Mouse (Mus musculus): Measurements from ENCODE around the gene Crybb1. TPM values are rescaled to one million over a fixed set of nuclear protein-coding genes. Genes with fewer than 3 reads are reported as not detected.
A peak's percentile ranks its signal among the peaks of the same experiment; 100 is the strongest.

The Crybb1 gene
- polyA plus RNA-seq (2016; fragmentation: Nextera tagmentation; extraction: Ambion mirVana): 0.19 and 0.42 TPM in 2 replicates

- Histone ChIP-seq H3K4me3 (no peak within 1 kb of the TSS), H3K36me3 (no peaks in the 10 kb centered on the region), H3K27ac (no peak within 1 kb of the TSS), H3K27me3 (ENCODE audit: insufficient read depth, poor library complexity, severe bottlenecking) (peaks cover 16% of the 10 kb centered on the region; the same call in 1 of the 2 replicates), H3K9me3 (no peaks in the 10 kb centered on the region), H3K4me1 (replicated peaks) (peaks cover 11% of the 10 kb centered on the region)
- 56% methylated on average over 3 of the region's 3 CpGs for WGBS
- DNase-seq (ENCODE audit: low spot score): no peak
These were observed at the start of gene Crybb1 for GRCm38 (mm10) chr5:112255426-112255825. Crybb1 (plus strand) TSS chr5:112255815.

GRCm38 (mm10) chr5:112206543-112207255 lies 48.9 kb upstream of the Crybb1 start:
- WGBS: 27% methylated on average over 16 of the region's 16 CpGs
- Histone ChIP-seq H3K9me3 (no peaks in the 10 kb centered on the region), H3K27ac (peak overlapping the region; percentile 65), H3K27me3 (ENCODE audit: insufficient read depth, poor library complexity, severe bottlenecking) (0 out of 2 replicates have a peak, but pooled peaks cover 3% of the 10 kb centered on the region), H3K4me3 (peak overlapping the region; percentile 14; the same call in 1 of the 2 replicates), H3K4me1 (replicated peaks) (peaks cover 31% of the 10 kb centered on the region), H3K36me3 (no peaks in the 10 kb centered on the region)
- no peak for DNase-seq (ENCODE audit: low spot score)

- H3K9me3 ChIP-seq: no peaks in the 10 kb centered on the region
- no peak overlapping the region for H3K4me3 ChIP-seq
- peak overlapping the region; percentile 42 for H3K27ac ChIP-seq
- peaks cover 44% of the 10 kb centered on the region for H3K4me1 ChIP-seq (replicated peaks)
- WGBS: 34% methylated on average over 4 of the region's 4 CpGs
- peak; percentile 27 for DNase-seq (ENCODE audit: low spot score)
- H3K36me3 ChIP-seq: no peaks in the 10 kb centered on the region
- no peaks in the 10 kb centered on the region for H3K27me3 ChIP-seq (ENCODE audit: insufficient read depth, poor library complexity, severe bottlenecking)
These were observed 47.3 kb upstream of the Crybb1 start for GRCm38 (mm10) chr5:112208321-112208720.

GRCm38 (mm10) chr5:112210104-112210503 lies 45.5 kb upstream of the Crybb1 start:
- Histone ChIP-seq H3K36me3 (no peaks in the 10 kb centered on the region), H3K27me3 (ENCODE audit: insufficient read depth, poor library complexity, severe bottlenecking) (no peaks in the 10 kb centered on the region), H3K9me3 (no peaks in the 10 kb centered on the region), H3K4me1 (replicated peaks) (peaks cover 62% of the 10 kb centered on the region), H3K27ac (0 out of 2 replicates have a peak overlapping the region, but pooled peaks have one; percentile 3), H3K4me3 (no peak overlapping the region)
- DNase-seq (ENCODE audit: low spot score): peak; percentile 78
- WGBS: 23% methylated on average over 8 of the region's 8 CpGs

- Histone ChIP-seq H3K36me3 (peaks cover 5% of the 10 kb centered on the region; the same call in 1 of the 2 replicates), H3K27ac (no peak overlapping the region), H3K4me1 (replicated peaks) (peaks cover 67% of the 10 kb centered on the region), H3K9me3 (no peaks in the 10 kb centered on the region), H3K4me3 (no peak overlapping the region), H3K27me3 (ENCODE audit: insufficient read depth, poor library complexity, severe bottlenecking) (no peaks in the 10 kb centered on the region)
- no peak for DNase-seq (ENCODE audit: low spot score)
- 88% methylated on average over 7 of the region's 7 CpGs for WGBS
These were observed 43.7 kb upstream of the Crybb1 start for GRCm38 (mm10) chr5:112211911-112212310.

- Histone ChIP-seq H3K36me3 (peaks cover 14% of the 10 kb centered on the region; the same call in 1 of the 2 replicates), H3K4me1 (replicated peaks) (peaks cover 73% of the 10 kb centered on the region), H3K4me3 (no peak overlapping the region), H3K27me3 (ENCODE audit: insufficient read depth, poor library complexity, severe bottlenecking) (no peaks in the 10 kb centered on the region), H3K9me3 (no peaks in the 10 kb centered on the region), H3K27ac (peak overlapping the region; percentile 86)
- WGBS: 65% methylated on average over 6 of the region's 6 CpGs
- DNase-seq (ENCODE audit: low spot score): peak; percentile 39
These were observed 42.8 kb upstream of the Crybb1 start for GRCm38 (mm10) chr5:112212711-112213264.

- peak overlapping the region; percentile 86 for H3K27ac ChIP-seq
- peaks cover 74% of the 10 kb centered on the region for H3K4me1 ChIP-seq (replicated peaks)
- 29% methylated on average over 19 of the region's 19 CpGs for WGBS
- H3K36me3 ChIP-seq: peaks cover 22% of the 10 kb centered on the region
- DNase-seq (ENCODE audit: low spot score): peak; percentile 73
- H3K9me3 ChIP-seq: no peaks in the 10 kb centered on the region
- H3K27me3 ChIP-seq (ENCODE audit: insufficient read depth, poor library complexity, severe bottlenecking): no peaks in the 10 kb centered on the region
- H3K4me3 ChIP-seq: peak overlapping the region; percentile 12
These were observed 42.0 kb upstream of the Crybb1 start for GRCm38 (mm10) chr5:112213331-112214240.

GRCm38 (mm10) chr5:112214419-112214818 lies 41.2 kb upstream of the Crybb1 start:
- no peaks in the 10 kb centered on the region for H3K27me3 ChIP-seq (ENCODE audit: insufficient read depth, poor library complexity, severe bottlenecking)
- WGBS: 3% methylated on average over 10 of the region's 10 CpGs
- peak overlapping the region; percentile 86 for H3K27ac ChIP-seq
- H3K4me3 ChIP-seq: peak overlapping the region; percentile 23
- DNase-seq (ENCODE audit: low spot score): peak; percentile 84
- peaks cover 76% of the 10 kb centered on the region for H3K4me1 ChIP-seq (replicated peaks)
- H3K36me3 ChIP-seq: peaks cover 30% of the 10 kb centered on the region
- H3K9me3 ChIP-seq: no peaks in the 10 kb centered on the region

GRCm38 (mm10) chr5:112215291-112215751 lies 40.3 kb upstream of the Crybb1 start:
- DNase-seq (ENCODE audit: low spot score): peak; percentile 63
- Histone ChIP-seq H3K9me3 (no peaks in the 10 kb centered on the region), H3K27ac (peak overlapping the region; percentile 86), H3K4me1 (replicated peaks) (peaks cover 85% of the 10 kb centered on the region), H3K27me3 (ENCODE audit: insufficient read depth, poor library complexity, severe bottlenecking) (no peaks in the 10 kb centered on the region), H3K4me3 (peak overlapping the region; percentile 36), H3K36me3 (peaks cover 39% of the 10 kb centered on the region)
- 9% methylated on average over 12 of the region's 12 CpGs for WGBS

GRCm38 (mm10) chr5:112215801-112216251 lies 39.8 kb upstream of the Crybb1 start:
- Histone ChIP-seq H3K27me3 (ENCODE audit: insufficient read depth, poor library complexity, severe bottlenecking) (no peaks in the 10 kb centered on the region), H3K9me3 (no peaks in the 10 kb centered on the region), H3K4me1 (replicated peaks) (peaks cover 90% of the 10 kb centered on the region), H3K27ac (peak overlapping the region; percentile 86), H3K36me3 (peaks cover 44% of the 10 kb centered on the region), H3K4me3 (peak overlapping the region; percentile 36)
- DNase-seq (ENCODE audit: low spot score): peak; percentile 40
- WGBS: 25% methylated on average over 9 of the region's 9 CpGs

- Histone ChIP-seq H3K27me3 (ENCODE audit: insufficient read depth, poor library complexity, severe bottlenecking) (no peaks in the 10 kb centered on the region), H3K9me3 (no peaks in the 10 kb centered on the region), H3K4me1 (replicated peaks) (peaks cover 95% of the 10 kb centered on the region), H3K4me3 (peak overlapping the region; percentile 36; the same call in 1 of the 2 replicates), H3K36me3 (peaks cover 50% of the 10 kb centered on the region), H3K27ac (peak overlapping the region; percentile 86)
- WGBS: 56% methylated on average over 7 of the region's 7 CpGs
- DNase-seq (ENCODE audit: low spot score): no peak
These were observed 39.3 kb upstream of the Crybb1 start for GRCm38 (mm10) chr5:112216335-112216734.

- H3K4me1 ChIP-seq (replicated peaks): peaks cover 96% of the 10 kb centered on the region
These were observed 38.6 kb upstream of the Crybb1 start for GRCm38 (mm10) chr5:112217031-112217430.

More at GRCm38 (mm10) chr5:112217031-112217430, 38.6 kb upstream of the Crybb1 start:
- peak; percentile 49 for DNase-seq (ENCODE audit: low spot score)
- H3K4me3 ChIP-seq: peak overlapping the region; percentile 3; the same call in 1 of the 2 replicates
- H3K9me3 ChIP-seq: no peaks in the 10 kb centered on the region
- peak overlapping the region; percentile 86 for H3K27ac ChIP-seq
- WGBS: 52% methylated on average over 22 of the region's 22 CpGs
- peaks cover 57% of the 10 kb centered on the region for H3K36me3 ChIP-seq
- H3K27me3 ChIP-seq (ENCODE audit: insufficient read depth, poor library complexity, severe bottlenecking): no peaks in the 10 kb centered on the region

All from hindbrain, embryonic 10.5 days (tissue).